In the genomic region with DNA sequence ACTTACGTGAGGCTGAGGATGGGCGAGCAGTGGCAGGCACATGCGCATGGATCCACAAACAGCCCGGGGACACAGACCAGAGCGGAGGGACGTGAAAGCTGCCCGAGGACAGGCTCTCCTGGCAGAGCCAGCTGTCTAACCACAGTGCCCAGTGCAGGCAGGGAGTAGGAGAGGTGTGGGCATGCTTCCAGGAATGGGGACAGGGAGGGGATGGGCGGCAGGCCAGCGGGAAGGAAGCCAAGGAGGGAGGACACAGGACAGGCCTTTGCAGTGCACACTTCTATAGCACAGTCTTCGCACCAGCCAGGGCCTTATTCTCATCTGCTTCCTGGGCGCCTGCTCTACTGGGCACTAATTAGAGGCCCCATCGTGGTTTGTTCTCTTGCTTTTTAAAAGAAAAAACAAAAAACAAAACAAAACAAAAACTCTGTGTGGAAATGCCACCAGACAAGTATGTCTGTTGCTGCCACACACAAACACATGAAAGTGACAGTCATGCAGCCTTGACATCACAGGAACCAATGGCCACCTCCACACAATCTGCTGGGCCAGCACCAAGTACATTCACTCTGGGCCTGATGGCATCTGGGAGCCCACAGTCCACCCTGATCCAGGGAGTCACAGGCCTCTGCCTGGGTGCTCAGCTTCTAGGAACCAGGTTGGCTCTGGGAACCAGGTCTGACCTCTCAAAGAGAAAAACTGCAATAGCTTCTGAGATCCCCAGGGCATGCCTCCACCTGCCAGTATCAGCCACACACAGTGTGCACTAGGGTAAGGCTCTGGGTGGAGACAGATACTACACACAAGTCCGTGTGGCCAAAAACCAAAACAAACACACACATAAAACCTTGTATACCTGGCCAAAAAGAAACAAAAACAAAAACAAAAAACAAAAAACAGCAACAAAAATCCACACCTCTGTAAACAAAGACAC, we compare ENCODE assay signal across 7 mouse cellular contexts. TPM values are rescaled to one million over a fixed set of nuclear protein-coding genes. Genes with fewer than 3 reads are reported as not detected.
A peak's percentile ranks its signal among the peaks of the same experiment; 100 is the strongest.
DNase-seq lines count a peak whose midpoint lies in the region; ATAC-seq lines count a peak whose summit lies in the region.

No protein-coding gene starts in this region.

- ATAC-seq in frontal cortex, adult (ENCODE audit: low TSS enrichment) = peak; percentile 55; the same call in 1 of the 2 replicates

- intact Hi-C loops in heart, postnatal 25 days (cut with DNase I) = no loop called here

- DNase-seq in adipocyte (ENCODE audit: low spot score) = peak; percentile 66
- peak; percentile 99 for DNase-seq in adrenal gland, postnatal 10 days
- peak; percentile 60 for DNase-seq in heart, postnatal 25 days (ENCODE audit: low spot score)
- DNase-seq in left cerebral cortex, adult 8-10 months (ENCODE audit: low spot score in 2 of 2) = peak; percentile 51 to 76
- DNase-seq in ovary, postnatal 36 days (ENCODE audit: low spot score) = peak; percentile 88
- no peak for DNase-seq in thymus, adult 18-20 months

RNA-seq across cellular contexts. Expression of a gene that starts 20.9 kb away (rescaled TPM):
- total RNA-seq in adrenal gland, postnatal 10 days (2021) = 100 to 1,000 TPM; 105 to 109 TPM
- 10 to 100 TPM; 29.5 to 32.4 TPM for total RNA-seq in heart, postnatal 25 days (2021)
- 10 to 100 TPM; 90.4 to 99.4 (median 94.2) TPM for total RNA-seq in left cerebral cortex, adult 8-10 months (2022)

Comparison
In these comparisons a context has a peak if more than half of its experiments do, and no peak if none do; other contexts are left out.
1. DNase-seq: peak in adipocyte (single experiment), adrenal gland, postnatal 10 days (single experiment), heart, postnatal 25 days (single experiment), left cerebral cortex, adult 8-10 months (2 of 2) and ovary, postnatal 36 days (single experiment); none in thymus, adult 18-20 months (0 of 2).